Mouse (Mus musculus) urinary bladder, adult 2 months (tissue): ENCODE results near the gene Chrna7. TPM values are rescaled to one million over a fixed set of nuclear protein-coding genes. Genes with fewer than 3 reads are reported as not detected.

Experiments
- DNase-seq: peaks from one replicate; pipeline ENCODE4 v3.0.0; 2022; ENCODE audit warnings: low spot score
- polyA plus RNA-seq: library from polyadenylated mRNA; depleted of rRNA; stranded (reverse); fragments of >200 nt; gene quantifications from 2 replicates; pipeline ENCODE4 v1.2.3, GENCODE M21; 2012; rRNA removed

Gene Chrna7
- polyA plus RNA-seq = 0.30 and 0.32 TPM in 2 replicates

- peak; percentile 56 for DNase-seq
Measured at GRCm38 (mm10) chr7:63212084-63212723, at the start of gene Chrna7. TSS of gene Chrna7 (minus strand) at chr7:63212569.

DNA sequence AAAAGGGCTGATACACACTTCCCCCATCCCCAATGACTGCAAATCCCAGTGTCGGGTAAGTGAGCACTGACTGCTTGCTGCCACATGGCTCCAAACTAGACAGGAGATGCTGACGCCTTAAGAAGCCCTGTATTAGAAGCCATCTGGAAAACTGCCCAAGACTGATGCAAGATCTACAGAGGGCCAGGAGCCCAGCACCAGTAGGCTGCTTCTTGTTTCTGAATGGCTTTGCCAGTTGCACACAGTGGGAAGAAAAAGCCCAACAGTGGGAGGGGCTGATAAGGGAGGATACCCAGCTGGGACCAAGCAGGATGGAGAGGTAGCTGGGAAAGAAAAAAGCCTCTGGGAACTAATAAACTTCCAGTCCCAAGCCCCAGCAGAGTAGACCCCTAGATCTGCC is 37.0 kb upstream of the Chrna7 start:
- DNase-seq = no peak

DNA sequence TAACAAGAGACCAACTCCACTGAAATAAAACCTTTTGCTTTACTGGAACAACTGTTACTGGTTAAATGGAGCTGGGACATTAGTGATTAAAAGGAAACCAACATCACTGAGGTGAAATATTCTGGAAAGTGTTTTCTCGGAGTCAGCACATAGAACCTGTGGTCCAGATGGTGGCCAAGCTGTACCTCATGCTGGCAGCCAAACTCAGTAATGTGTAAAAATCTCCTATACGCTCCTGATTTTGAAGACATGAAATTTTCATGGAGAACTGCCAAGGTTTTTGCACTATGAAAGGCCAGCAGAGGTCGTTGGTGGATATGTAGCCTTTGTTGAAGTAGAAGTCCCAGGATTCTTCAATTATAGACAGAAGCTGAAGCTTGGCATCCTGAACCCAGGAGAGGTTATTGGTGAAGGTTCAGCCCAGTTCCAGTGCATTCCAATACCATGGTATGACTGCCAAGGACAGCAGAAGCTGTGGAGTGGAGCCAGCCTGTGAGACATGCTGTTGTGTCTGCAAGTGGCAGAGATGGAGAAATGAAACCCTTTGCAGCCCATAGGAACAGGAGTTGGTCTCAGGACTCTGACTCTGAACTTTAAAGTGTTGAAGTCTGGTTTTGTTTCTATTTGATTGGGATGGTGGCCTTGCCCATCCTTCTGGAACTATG is 25.6 kb upstream of the Chrna7 start:
- DNase-seq = no peak

DNA sequence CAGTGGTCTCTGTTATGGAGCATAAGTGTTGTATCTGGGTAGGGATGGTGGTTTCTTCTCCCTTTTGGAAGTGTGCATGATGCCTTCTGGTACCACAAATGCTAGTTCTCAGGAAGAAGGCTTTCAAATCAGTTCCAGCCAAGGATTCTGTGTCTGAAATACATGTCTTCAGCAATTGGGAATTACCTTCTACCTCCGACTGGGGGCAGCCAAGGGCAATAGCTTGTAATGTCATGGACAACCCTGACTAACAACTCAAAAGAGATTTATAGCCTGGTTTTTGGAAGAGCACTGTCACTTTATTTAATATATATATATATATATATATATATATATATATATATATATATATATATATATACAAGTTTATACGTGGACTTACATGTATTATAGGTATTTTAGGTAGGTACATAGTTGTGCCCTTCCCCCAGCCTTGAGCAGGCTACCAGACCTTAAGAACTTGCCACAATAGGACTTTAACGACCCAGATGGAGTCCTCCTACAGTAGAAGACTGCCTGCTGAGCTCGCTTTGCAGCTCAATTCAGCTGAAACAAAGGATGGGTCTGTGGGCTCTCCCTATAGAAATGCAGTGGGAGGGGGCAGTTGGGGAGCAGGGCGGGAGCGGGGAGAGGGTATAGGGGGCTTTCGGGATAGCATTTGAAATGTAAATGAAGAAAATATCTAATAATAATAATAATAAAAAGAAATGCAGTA is 12.9 kb upstream of the Chrna7 start:
- no peak for DNase-seq

DNA sequence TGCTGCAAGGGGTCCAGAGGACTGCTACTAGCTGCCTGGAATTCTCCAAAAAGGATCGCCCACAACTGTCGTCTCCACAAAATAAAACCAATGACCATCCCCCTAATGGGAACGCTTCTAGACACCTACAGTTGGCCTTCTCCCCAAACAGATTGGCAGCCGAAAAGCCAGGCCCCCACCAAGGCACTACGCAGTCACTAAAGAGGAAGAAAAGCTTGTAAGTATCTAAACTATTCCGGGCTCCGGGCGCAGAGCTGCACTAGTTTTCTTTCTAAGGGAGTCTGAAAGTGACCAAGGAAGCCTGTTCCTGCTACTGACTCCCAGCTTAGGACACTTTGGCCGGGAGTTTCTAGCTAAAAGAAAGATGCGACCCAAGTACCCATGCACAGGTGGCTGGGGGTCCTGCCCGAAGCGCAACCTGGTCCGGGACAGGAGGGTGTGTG is 707 bp downstream of the Chrna7 start:
- no peak for DNase-seq

DNA sequence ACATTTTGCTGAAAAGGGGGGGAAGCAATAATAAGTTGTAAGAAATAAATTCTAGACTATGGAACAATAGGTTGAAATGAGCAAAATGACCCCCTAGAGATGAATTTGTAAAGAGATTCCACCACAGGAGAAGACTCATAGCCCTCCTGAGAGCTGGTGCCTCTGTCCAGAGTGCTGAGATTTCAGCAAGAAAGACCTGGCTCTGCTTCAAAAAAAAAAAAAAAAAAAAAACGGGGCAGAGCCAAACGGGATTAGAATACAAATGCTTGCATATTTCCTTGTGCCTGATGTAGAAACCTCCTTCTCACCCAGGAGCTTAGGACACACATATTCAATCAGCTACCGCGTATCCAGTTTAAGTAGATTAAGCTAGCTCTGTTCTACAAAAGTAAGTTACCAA is 2.9 kb downstream of the Chrna7 start:
- no peak for DNase-seq

- DNase-seq = no peak
Measured at GRCm38 (mm10) chr7:63207137-63207536, 5.2 kb downstream of the Chrna7 start.

GRCm38 (mm10) chr7:63195560-63195959 is 16.8 kb downstream of the Chrna7 start:
- DNase-seq = no peak

DNA sequence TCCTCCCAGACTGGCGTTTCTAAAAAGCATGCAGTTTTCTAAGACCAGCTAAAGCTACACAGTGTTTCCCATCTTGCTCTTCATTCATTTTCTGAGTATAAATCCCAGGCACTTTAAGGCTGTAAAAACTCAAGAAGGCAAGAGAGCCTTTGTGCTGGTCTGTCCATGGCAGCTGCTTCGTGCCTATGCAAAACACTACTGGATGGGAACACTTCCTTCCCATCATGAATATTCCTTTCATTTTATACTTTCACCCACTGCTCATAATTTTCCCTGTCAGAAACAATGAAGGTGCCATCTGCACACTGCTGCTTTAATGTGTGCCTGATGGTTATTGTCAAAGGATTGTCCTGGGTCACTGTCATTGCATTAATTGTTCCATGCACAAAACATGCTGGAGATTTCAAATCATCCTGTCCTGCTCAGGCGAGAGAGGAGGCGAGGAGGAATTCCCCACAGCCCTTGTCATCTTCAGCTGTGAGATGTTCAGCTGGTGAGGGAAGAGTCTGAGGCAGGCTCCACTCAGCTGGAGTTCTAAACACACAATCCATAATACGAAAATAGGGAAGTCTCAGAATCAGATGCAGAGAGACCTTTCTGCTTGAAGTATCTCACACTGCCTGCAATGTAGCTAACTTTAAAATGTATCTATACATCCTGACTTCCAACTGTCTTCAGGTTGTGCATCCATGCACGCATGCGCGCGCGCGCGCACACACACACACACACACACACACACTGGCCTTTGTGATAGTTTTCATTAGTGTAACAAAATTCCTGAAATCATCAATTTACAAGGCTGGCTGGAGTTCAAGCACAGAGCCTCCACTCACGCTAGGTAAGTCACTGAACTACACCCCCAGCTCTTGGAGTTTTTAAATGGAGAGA is 22.5 kb downstream of the Chrna7 start:
- no peak for DNase-seq

- no peak for DNase-seq
Measured at GRCm38 (mm10) chr7:63170063-63170787, 42.1 kb downstream of the Chrna7 start.

DNA sequence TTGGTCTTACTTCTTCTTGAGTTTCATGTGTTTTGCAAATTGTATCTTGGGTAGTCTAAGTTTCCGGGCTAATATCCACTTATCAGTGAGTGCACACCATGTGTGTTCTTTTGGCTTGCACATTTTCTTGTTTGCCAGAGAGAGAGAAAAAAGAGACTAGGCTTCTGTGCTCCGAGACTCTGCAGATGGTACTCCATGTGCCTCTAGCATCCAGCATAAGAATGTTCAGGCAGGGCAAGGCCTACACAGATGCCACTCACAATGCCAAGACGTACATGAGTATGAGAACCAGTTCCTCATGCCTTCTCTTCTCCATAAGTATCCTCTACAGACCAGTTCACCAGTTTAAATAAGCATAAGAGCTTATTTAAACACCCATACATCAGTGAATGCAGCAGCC is 47.8 kb downstream of the Chrna7 start:
- DNase-seq = no peak

GRCm38 (mm10) chr7:63162272-63162864 is 50.0 kb downstream of the Chrna7 start:
- DNase-seq = no peak

DNA sequence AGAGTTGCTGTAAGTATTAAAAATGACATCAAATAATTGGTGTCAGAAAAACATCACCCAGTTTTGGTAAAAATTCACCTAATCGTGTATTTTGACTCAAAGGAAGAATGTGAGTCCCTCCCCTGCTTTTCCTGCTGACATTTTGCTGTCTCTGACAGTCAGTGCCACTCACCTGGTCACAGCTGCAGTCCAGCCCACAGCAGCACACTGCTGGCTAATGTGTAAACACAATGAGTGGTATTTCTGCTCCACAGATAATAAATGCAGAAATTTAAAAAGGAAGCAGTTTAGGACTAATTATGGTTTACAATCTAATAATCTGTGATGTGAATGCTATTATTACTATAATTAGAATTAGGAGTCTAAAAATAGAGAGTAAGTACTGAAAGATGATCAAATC is 59.1 kb downstream of the Chrna7 start:
- DNase-seq = no peak

DNA sequence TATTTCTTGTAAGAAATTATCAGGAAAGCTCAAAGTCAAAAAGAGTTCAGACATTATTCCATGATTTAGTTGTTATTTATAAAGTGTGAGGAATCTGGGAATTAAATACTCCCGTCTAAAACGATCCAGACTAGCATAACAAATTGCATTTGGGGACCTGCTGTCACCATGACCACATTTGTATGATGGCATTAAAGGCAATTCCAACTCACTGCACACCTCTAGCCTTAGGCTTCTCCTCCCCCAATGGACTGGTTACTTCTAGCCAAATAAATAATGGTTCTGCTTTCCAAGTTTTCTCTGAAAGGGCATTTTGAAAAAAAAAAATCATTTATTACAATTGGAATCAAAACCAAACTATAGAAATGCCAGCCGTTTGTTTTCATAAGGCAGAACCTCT is 63.6 kb downstream of the Chrna7 start:
- no peak for DNase-seq

- DNase-seq = no peak
Measured at GRCm38 (mm10) chr7:63148321-63148720, 64.0 kb downstream of the Chrna7 start.

DNA sequence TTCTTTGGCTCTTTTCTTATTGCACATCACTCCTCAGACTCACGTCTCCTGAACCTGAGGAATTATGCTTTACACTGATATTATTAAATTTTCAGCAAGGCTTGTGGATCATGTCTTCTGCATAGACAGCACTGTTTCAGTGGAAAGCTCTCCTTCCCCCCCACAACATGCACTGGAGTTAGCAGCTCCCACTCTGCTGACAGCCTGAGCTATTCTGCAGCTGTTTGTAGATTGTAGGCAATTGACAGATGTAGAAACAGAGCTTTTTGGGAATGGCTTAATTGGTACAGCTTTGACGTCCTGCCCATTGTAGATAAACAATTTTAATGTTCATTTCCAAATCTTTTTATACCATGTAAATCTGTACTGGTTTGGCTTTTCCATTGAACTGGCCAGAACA is 89.8 kb downstream of the Chrna7 start:
- no peak for DNase-seq

DNA sequence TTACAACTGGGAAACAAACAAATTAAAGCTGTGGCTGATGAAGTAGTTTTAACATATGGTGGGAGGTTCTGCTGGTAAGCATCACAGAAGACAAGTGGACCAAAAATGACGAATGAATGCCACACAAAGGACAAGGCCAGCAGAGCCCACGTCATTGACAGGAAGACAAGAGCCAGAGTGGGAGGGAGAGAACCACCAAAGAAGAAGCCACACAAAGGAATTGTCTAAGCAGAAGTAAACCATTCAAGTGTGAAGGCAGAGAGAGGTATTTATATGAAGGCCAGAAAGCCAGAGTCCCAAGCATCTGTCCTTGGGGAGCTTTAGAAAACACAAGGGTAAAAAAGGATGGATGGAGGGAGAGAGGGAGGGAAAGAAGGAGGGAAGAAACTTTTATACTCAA is 98.7 kb downstream of the Chrna7 start:
- DNase-seq = no peak

GRCm38 (mm10) chr7:63113252-63113651 is 99.1 kb downstream of the Chrna7 start:
- no peak for DNase-seq

DNA sequence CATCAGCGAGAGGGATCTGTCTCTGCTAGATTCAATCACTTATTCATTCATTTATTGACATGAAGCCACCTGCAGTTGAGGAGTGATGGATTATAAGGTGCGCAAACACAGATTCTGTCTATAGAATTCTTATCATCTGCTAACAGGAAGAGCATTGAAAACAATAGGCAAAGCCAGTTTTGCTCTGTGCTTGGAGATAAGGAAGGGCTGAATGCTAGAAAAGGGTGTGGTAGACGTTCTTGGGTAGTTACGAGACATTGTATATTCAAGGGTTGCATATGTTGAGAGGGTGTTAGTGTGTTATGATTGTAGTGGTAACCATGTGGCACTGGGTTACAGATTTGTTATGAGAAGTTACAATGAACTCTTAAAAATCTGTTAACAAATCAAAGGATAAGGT is 103.0 kb downstream of the Chrna7 start:
- no peak for DNase-seq

DNA sequence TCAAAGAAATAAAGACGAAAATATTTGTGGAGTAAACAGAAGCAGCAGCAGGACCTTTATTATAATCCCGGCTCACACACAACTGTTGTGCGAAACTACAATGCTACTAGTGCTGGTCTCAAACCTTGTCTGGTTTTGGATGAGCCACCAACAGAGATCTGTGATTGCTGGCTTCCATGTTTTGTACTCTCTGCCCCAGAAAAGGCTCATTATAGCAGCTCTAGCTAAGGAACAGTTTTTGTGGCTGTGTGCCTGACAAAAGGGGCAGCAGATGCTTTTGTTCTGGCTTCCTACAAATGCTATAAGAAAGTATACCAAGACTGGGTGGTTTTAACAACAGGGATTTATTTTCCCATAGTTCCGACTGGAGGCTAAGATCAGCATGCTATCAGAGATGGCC is 126.4 kb downstream of the Chrna7 start:
- DNase-seq = no peak
